Mouse (Mus musculus) G1E (cell line): Measurements from ENCODE around the gene Ybx3.

Experiments used
- CTCF ChIP-seq: IDR thresholded peaks from 2 replicates; pipeline ENCODE4 v1.5.1; 2012; ENCODE audit warnings: low read depth, low read length, inconsistent platforms, mixed read lengths
- GATA1 ChIP-seq: IDR thresholded peaks from 2 replicates; pipeline ENCODE4 v1.6.1; 2012; ENCODE audit warnings: borderline replicate concordance, low read length, inconsistent platforms, mixed read lengths

DNA sequence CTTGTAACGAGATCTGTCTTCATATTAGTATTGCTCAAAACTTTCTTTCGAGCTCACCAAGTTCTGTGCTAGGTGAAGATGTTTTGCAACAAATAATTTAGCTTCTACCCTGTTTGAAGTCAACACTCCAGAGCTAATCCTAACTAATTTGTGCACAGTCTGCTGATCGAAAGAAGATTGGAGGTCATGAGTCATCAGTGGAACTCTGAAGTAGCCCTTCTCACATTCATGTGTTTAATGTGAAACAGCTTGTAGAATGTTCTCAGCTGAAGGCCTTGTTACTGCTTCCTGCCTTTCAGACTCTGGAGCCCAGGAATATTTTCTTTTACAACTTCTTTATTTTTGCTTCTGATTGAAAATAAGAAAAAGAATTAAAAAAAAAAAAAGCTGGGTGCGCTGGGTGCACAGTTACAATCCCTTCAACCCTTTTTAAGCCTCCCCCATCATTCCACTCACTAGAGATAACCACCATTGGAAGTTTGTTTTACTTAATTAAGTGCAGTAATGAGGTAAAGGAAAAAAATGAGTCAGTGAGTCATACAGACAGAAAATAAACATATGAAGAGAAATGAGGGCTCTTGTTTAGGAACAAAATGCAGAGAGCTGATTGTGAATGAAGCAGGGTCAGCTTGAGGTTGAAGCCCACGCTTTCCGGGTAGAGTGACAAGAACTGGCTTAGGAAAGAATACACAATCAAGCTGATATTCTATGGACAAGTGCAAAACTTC lies 23.0 kb upstream of the Ybx3 start:
- TF ChIP-seq GATA1 (no peak), CTCF (no peak)
